Mouse (Mus musculus): ENCODE data around the gene Rps5.

DNA sequence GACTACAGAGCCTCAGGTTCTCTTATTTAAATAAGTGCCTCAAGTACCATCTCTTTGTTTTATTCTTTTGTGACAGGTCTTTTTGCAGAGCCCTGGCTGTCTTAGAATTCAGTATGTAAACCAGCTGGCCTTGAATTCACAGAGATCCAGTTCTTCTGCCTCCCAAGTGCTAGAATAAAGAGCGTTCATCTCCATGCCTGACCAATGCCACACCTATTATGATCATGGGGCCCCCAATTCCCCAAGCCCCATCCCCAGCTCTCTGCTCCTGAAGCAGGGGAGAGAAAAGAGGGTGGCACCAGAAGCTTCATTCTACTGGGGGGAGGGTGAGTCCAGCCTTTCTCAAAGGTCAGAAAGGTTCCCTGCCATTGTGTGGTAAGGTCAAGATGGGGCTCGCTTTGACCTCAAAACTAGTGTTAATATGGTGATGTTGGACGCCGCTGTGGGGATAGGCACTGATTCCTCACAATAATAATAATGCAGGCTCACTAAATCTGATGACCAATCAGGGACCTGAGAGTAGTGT lies 11.6 kb downstream of the Rps5 start:
- no peak for TF ChIP-seq EP300 (IDR thresholded peaks at IDR 0.05)
- no peak for TF ChIP-seq CTCF (IDR thresholded peaks at IDR 0.05)

All from lung, postnatal 0 days (tissue).